Mouse (Mus musculus): ENCODE measurements at regions not wholly inside any gene's neighbourhood (a gene's known extent, or its start where the extent isn't known, plus 50 kb on each side); places are given as distances from the start of the nearest gene placed in this dataset.
A peak's percentile ranks its signal among the peaks of the same experiment; 100 is the strongest.

- Histone ChIP-seq H3K4me2 (ENCODE audit: low read depth) (no peak overlapping the region), H3K36me3 (replicated peaks; ENCODE audit: control insufficient read depth, insufficient read depth, low read depth) (no peaks in the 10 kb centered on the region), H3K27me3 (ENCODE audit: control insufficient read depth, insufficient read depth, low read length) (no peaks in the 10 kb centered on the region), H3K9me3 (ENCODE audit: control insufficient read depth, low read length) (no peaks in the 10 kb centered on the region), H3K27ac (no peak overlapping the region), H3K9ac (replicated peaks) (no peak overlapping the region), H3K4me3 (ENCODE audit: insufficient read depth in 1 of 2, low read depth in 2 of 2, low read length in 2 of 2) (no peak overlapping the region), H3K4me1 (replicated peaks; ENCODE audit: control insufficient read depth in 2 of 2, insufficient read depth in 2 of 2, low read length in 1 of 2) (no peaks in the 10 kb centered on the region)
- ATAC-seq (ENCODE audit: insufficient read depth) (no peak), DNase-seq (ENCODE audit: low read depth in 3 of 3, low spot score in 3 of 3) (no peak)
- TF ChIP-seq EP300 (IDR thresholded peaks at IDR 0.05; ENCODE audit: low read depth) (no peak), CTCF (IDR thresholded peaks at IDR 0.05; ENCODE audit: low read depth) (no peak)
These were observed 347.3 kb upstream of the Cobl start for GRCm38 (mm10) chr11:12812021-12812420.

- TF ChIP-seq CTCF (IDR thresholded peaks at IDR 0.05; ENCODE audit: low read depth) (peak; percentile 67), EP300 (IDR thresholded peaks at IDR 0.05; ENCODE audit: low read depth) (no peak)
- H3K27ac ChIP-seq: no peak overlapping the region
- no peaks in the 10 kb centered on the region for H3K27me3 ChIP-seq (ENCODE audit: control insufficient read depth, insufficient read depth, low read length)
- ATAC-seq (ENCODE audit: insufficient read depth): no peak
- no peak overlapping the region for H3K4me2 ChIP-seq (ENCODE audit: low read depth)
- no peaks in the 10 kb centered on the region for H3K36me3 ChIP-seq (replicated peaks; ENCODE audit: control insufficient read depth, insufficient read depth, low read depth)
- no peak overlapping the region for H3K9ac ChIP-seq (replicated peaks)
- 29% methylated on average over 11 of the region's 11 CpGs for WGBS (ENCODE audit: insufficient replicate concordance)
- H3K4me1 ChIP-seq (replicated peaks; ENCODE audit: control insufficient read depth in 2 of 2, insufficient read depth in 2 of 2, low read length in 1 of 2): no peaks in the 10 kb centered on the region
- H3K9me3 ChIP-seq (ENCODE audit: control insufficient read depth, low read length): no peaks in the 10 kb centered on the region
- peak in 2 of 3 experiments; percentile 3 to 7 for DNase-seq (ENCODE audit: low read depth in 3 of 3, low spot score in 3 of 3)
- H3K4me3 ChIP-seq (ENCODE audit: insufficient read depth in 1 of 2, low read depth in 2 of 2, low read length in 2 of 2): no peak overlapping the region
These were observed 346.5 kb upstream of the Cobl start for GRCm38 (mm10) chr11:12810949-12811881.
